Mouse (Mus musculus) heart, postnatal 0 days (tissue): ENCODE results near the gene Nubp1.

Source experiments
- CTCF ChIP-seq: IDR thresholded peaks from 2 replicates; pipeline ENCODE4 v1.5.1; 2016; ENCODE audit warnings: antibody characterized with exemption, control low read depth, low read depth
- EP300 ChIP-seq: IDR thresholded peaks from 2 replicates; pipeline ENCODE4 v1.6.1; 2016; ENCODE audit warnings: antibody characterized with exemption, low read depth

DNA sequence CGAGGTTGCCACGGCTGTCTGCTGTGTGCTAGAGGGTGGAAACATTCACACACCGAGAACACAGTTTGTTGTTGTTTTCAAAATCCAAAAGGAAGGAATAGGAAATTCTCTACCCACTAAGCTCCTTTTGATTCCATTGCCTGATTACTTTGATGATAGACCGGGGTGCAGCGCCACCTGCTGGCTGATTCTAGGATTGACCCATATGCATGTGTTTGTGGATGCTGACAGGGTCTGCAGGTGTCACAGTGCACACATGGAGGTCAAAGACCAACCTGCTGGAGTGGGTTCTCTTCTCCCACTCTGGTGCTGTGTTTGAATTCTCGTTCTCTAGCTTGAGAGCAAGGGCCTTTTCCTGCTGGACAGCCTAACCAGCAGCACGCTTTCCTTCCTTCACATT lies 12.6 kb upstream of the Nubp1 start:
- TF ChIP-seq CTCF (peak; percentile 91), EP300 (no peak)
